In the genomic region with DNA sequence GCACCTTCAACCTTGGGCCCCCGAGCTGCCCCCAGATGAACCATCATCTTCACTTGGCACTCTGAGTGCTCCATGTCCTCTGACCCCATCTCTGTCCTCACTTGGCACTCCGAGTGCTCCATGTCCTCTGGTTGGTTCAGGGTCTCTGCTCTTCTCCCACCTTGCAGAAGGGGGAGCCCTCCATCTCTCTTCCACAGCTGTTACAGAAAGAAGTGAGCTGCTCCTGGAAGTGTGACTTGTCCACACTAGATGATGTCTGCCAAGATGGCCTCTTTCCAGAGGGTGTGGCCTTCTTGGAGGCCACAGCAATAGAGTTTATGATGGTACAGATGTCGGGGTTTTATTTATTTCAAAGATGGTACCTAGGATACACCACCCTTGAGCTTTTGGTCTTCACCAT, we compare ENCODE assay signal across 9 mouse cellular contexts. TPM values are rescaled to one million over a fixed set of nuclear protein-coding genes. Genes with fewer than 3 reads are reported as not detected.
DNase-seq lines count a peak whose midpoint lies in the region; ATAC-seq and TF ChIP-seq lines count a peak whose summit lies in the region.
"Had no signal": no experiment of that assay in that cellular context is flagged by ENCODE, and none has a peak within 500 bp of the region (broad histone marks: within the 10 kb centered on the region; RNA-seq: fewer than 3 reads in every experiment).

No protein-coding gene starts in this region.

- H3K4me1 ChIP-seq in kidney, embryonic 16.5 days (ENCODE audit: insufficient read depth, low read length): peaks cover 7% of the 10 kb centered on the region
- peaks cover 28% of the 10 kb centered on the region for H3K4me1 ChIP-seq in heart, embryonic 10.5 days
- H3K4me1 ChIP-seq in neural tube, embryonic 15.5 days: peaks cover 3% of the 10 kb centered on the region
- peaks cover 6% of the 10 kb centered on the region; the same call in 1 of the 2 replicates for H3K4me1 ChIP-seq in forebrain, embryonic 13.5 days
- H3K4me1 ChIP-seq in forebrain, postnatal 0 days (ENCODE audit: insufficient read depth): no peaks in the 10 kb centered on the region

- H3K27ac ChIP-seq in kidney, embryonic 16.5 days (ENCODE audit: low read length): no peak overlapping the region
- H3K27ac ChIP-seq in heart, embryonic 10.5 days: 0 out of 2 replicates have a peak overlapping the region, but pooled peaks have one; percentile 17
- H3K27ac ChIP-seq in neural tube, embryonic 15.5 days (replicated peaks): no peak overlapping the region
- no peak overlapping the region for H3K27ac ChIP-seq in forebrain, embryonic 13.5 days
- H3K27ac ChIP-seq in forebrain, postnatal 0 days (ENCODE audit: low read depth, low read length): no peak overlapping the region

- WGBS in kidney, embryonic 16.5 days: 90% methylated on average over 3 of the region's 3 CpGs
- 80% methylated on average over 3 of the region's 3 CpGs for WGBS in heart, embryonic 10.5 days
- 86% methylated on average over 3 of the region's 3 CpGs for WGBS in neural tube, embryonic 15.5 days
- whole genome bisulfite sequencing in forebrain, embryonic 13.5 days: 78% methylated on average over 3 of the region's 3 CpGs
- 68% methylated on average over 3 of the region's 3 CpGs for WGBS in forebrain, postnatal 0 days

- no peak overlapping the region for H3K4me2 ChIP-seq in kidney, embryonic 16.5 days (replicated peaks; ENCODE audit: low read depth, low read length)
- H3K4me2 ChIP-seq in neural tube, embryonic 15.5 days: no peak overlapping the region
- H3K4me2 ChIP-seq in forebrain, embryonic 13.5 days: no peak overlapping the region
- H3K4me2 ChIP-seq in forebrain, postnatal 0 days (ENCODE audit: low read depth): no peak overlapping the region

- ATAC-seq in kidney, embryonic 16.5 days (ENCODE audit: low FRiP score, low TSS enrichment): no peak
- ATAC-seq in Patski: no peak
- peak; percentile 44; the same call in 1 of the 2 replicates for ATAC-seq in megakaryocyte progenitor cell, adult 5-6 weeks (replicated peaks; ENCODE audit: poor library complexity)
- no peak for ATAC-seq in neural tube, embryonic 15.5 days (ENCODE audit: low FRiP score)
- no peak for ATAC-seq in forebrain, embryonic 13.5 days
- ATAC-seq in forebrain, postnatal 0 days: no peak

- in situ Hi-C loops in Patski (cut with MboI; ENCODE audit: low pct_unique_long_range_greater_than_20kb): no loop called here

- no peaks in the 10 kb centered on the region for H3K9me3 ChIP-seq in kidney, embryonic 16.5 days (ENCODE audit: low read length)
- H3K9me3 ChIP-seq in heart, embryonic 10.5 days: no peaks in the 10 kb centered on the region
- no peaks in the 10 kb centered on the region for H3K9me3 ChIP-seq in neural tube, embryonic 15.5 days (replicated peaks)
- no peaks in the 10 kb centered on the region for H3K9me3 ChIP-seq in forebrain, embryonic 13.5 days (replicated peaks)
- no peaks in the 10 kb centered on the region for H3K9me3 ChIP-seq in forebrain, postnatal 0 days (ENCODE audit: low read length)

- POLR2A ChIA-PET in Patski (lab: Charles Lee): interaction anchor here (2.0 kb wide), 1 partner anchor 17 kb away, joined by 6 read pairs; no protein-coding TSS in a partner anchor

- TF ChIP-seq CTCF in Patski (IDR thresholded peaks at IDR 0.05): peak; percentile 50
- no peak for TF ChIP-seq CTCF in forebrain, postnatal 0 days (IDR thresholded peaks at IDR 0.05; ENCODE audit: low read depth)

- H3K9ac ChIP-seq in kidney, embryonic 16.5 days (replicated peaks; ENCODE audit: low read length): no peak overlapping the region
- no peak overlapping the region for H3K9ac ChIP-seq in neural tube, embryonic 15.5 days (replicated peaks)
- no peak overlapping the region for H3K9ac ChIP-seq in forebrain, embryonic 13.5 days
- H3K9ac ChIP-seq in forebrain, postnatal 0 days: no peak overlapping the region

- no peaks in the 10 kb centered on the region for H3K27me3 ChIP-seq in kidney, embryonic 16.5 days (ENCODE audit: insufficient read depth, low read length)
- H3K27me3 ChIP-seq in Patski: no peaks in the 10 kb centered on the region
- H3K27me3 ChIP-seq in heart, embryonic 10.5 days (ENCODE audit: insufficient read depth, poor library complexity, severe bottlenecking): no peaks in the 10 kb centered on the region; the same call in 1 of the 2 replicates
- H3K27me3 ChIP-seq in neural tube, embryonic 15.5 days (replicated peaks): no peaks in the 10 kb centered on the region
- no peaks in the 10 kb centered on the region for H3K27me3 ChIP-seq in forebrain, embryonic 13.5 days
- H3K27me3 ChIP-seq in forebrain, postnatal 0 days (ENCODE audit: insufficient read depth, low read length): no peaks in the 10 kb centered on the region

- no peaks in the 10 kb centered on the region for H3K36me3 ChIP-seq in kidney, embryonic 16.5 days (ENCODE audit: insufficient read depth, low read length)
- no peaks in the 10 kb centered on the region for H3K36me3 ChIP-seq in heart, embryonic 10.5 days
- no peaks in the 10 kb centered on the region for H3K36me3 ChIP-seq in neural tube, embryonic 15.5 days
- H3K36me3 ChIP-seq in forebrain, embryonic 13.5 days (ENCODE audit: poor library complexity, severe bottlenecking): no peaks in the 10 kb centered on the region
- H3K36me3 ChIP-seq in forebrain, postnatal 0 days (ENCODE audit: insufficient read depth): no peaks in the 10 kb centered on the region

- DNase-seq in kidney, adult 11 months: peak; percentile 43
- DNase-seq in Patski (ENCODE audit: low read depth, low spot score): no peak
- no peak for DNase-seq in heart, embryonic 10.5 days (ENCODE audit: low spot score)
- no peak for DNase-seq in forebrain, postnatal 0 days

- H3K4me3 ChIP-seq in kidney, embryonic 16.5 days (ENCODE audit: low read length): no peak overlapping the region
- H3K4me3 ChIP-seq in heart, embryonic 10.5 days: no peak overlapping the region
- no peak overlapping the region for H3K4me3 ChIP-seq in neural tube, embryonic 15.5 days (replicated peaks)
- H3K4me3 ChIP-seq in forebrain, embryonic 13.5 days: no peak overlapping the region
- H3K4me3 ChIP-seq in forebrain, postnatal 0 days (ENCODE audit: low read depth, low read length): no peak overlapping the region
- H3K4me3 ChIP-seq: myocyte had no signal

- CTCF ChIA-PET in Patski (lab: Charles Lee): interaction anchor here (0.7 to 2.6 kb wide), 5 partner anchors 27 to 158 kb away, joined by 3 to 13 read pairs (median 4); no protein-coding TSS in a partner anchor

RNA-seq across cellular contexts. Expression of gene Slc45a1, which starts 38.8 kb away (rescaled TPM):
- 0.12 and 0.17 TPM in 2 replicates for polyA plus RNA-seq in kidney, embryonic 16.5 days (2015; fragmentation: Nextera tagmentation; extraction: Ambion mirVana)
- polyA plus RNA-seq in Patski (2021): not detected
- 0.10 and 0.15 TPM in 2 replicates for polyA plus RNA-seq in heart, embryonic 10.5 days (2016; fragmentation: Nextera tagmentation; extraction: Ambion mirVana)
- total RNA-seq in megakaryocyte progenitor cell, adult 5-6 weeks (2015): not detected in 2 replicates
- not detected in 2 replicates for total RNA-seq in megakaryocyte progenitor cell, adult 5-6 weeks (2017)
- 37.9 and 47.8 TPM in 2 replicates for polyA plus RNA-seq in neural tube, embryonic 15.5 days (2015; fragmentation: Nextera tagmentation; extraction: Ambion mirVana)
- 10.5 and 11.4 TPM in 2 replicates for polyA plus RNA-seq in forebrain, embryonic 13.5 days (2015; fragmentation: Nextera tagmentation; extraction: Ambion mirVana)
- 30.5 and 37.2 TPM in 2 replicates for total RNA-seq in forebrain, postnatal 0 days (2014; rRNA removed)
- polyA plus RNA-seq in forebrain, postnatal 0 days (2015; fragmentation: Nextera tagmentation; extraction: Ambion mirVana): 38.9 and 43.9 TPM in 2 replicates
- polyA plus RNA-seq: myocyte had no signal
